Mouse (Mus musculus): Measurements from ENCODE around the gene 2900011O08Rik. TPM values are rescaled to one million over a fixed set of nuclear protein-coding genes. Genes with fewer than 3 reads are reported as not detected.
A peak's percentile ranks its signal among the peaks of the same experiment; 100 is the strongest.

The 2900011O08Rik gene
- polyA plus RNA-seq, 1 experiment from 2014 or later: 5.1 TPM

DNA sequence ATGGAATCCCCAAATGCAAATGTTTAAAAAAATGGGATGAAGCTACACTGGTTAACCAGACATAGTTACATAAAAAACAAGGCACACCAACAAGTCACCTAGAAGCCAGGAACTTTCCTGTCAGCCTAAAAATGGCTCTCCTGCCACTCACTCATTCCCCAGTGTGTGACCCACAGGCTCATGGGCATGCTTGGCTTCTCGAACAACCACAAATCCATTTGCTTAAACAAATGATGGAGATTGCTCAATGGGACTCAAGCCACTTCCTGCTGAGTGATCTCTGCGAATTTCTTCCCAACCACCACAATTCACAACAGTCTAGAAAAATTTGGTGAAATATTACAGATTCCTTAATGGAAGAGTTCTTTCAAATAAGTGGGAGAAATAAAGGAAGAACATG lies 124.5 kb downstream of the 2900011O08Rik start:
- Histone ChIP-seq H3K27me3 (replicated peaks; ENCODE audit: control insufficient read depth, insufficient read depth, low read length) (no peaks in the 10 kb centered on the region), H3K4me2 (ENCODE audit: low read depth, low read length) (no peak overlapping the region), H3K27ac (replicated peaks; ENCODE audit: low read depth, low read length) (no peak overlapping the region), H3K4me1 (ENCODE audit: control insufficient read depth, insufficient read depth, low read length) (no peaks in the 10 kb centered on the region), H3K4me3 (ENCODE audit: low read depth, low read length) (no peak overlapping the region), H3K9me3 (ENCODE audit: control insufficient read depth, low read length) (no peaks in the 10 kb centered on the region), H3K9ac (ENCODE audit: low read depth, low read length) (no peak overlapping the region), H3K36me3 (ENCODE audit: control insufficient read depth, insufficient read depth, low read length) (peaks cover 64% of the 10 kb centered on the region)
- 84% methylated on average over 2 of the region's 2 CpGs for WGBS
- no peak for DNase-seq (ENCODE audit: low spot score)
- no peak for ATAC-seq (ENCODE audit: low read depth)

DNA sequence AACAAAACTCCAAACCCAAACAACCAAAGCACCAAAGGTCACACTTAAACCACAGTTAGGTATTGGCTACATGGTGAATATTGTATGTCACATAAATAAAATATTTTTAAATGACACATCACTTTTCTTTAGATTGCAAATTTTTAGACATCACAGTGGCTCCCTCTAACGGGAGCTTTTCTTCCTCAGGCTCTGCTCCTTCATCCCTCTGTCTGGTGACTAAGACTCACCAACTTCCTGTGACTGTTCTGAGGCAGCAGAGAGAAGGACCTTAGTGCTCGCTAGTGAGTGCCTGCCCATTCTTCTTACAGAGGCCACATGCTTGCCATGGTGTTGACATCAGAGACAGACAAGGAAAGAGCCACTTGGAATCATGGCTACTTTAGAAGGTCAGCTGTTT lies 125.7 kb downstream of the 2900011O08Rik start:
- DNase-seq (ENCODE audit: low spot score) (no peak), ATAC-seq (ENCODE audit: low read depth) (no peak)
- H3K27me3 ChIP-seq (replicated peaks; ENCODE audit: control insufficient read depth, insufficient read depth, low read length): no peaks in the 10 kb centered on the region
- no peak overlapping the region for H3K4me2 ChIP-seq (ENCODE audit: low read depth, low read length)
- H3K4me3 ChIP-seq (ENCODE audit: low read depth, low read length): no peak overlapping the region
- H3K4me1 ChIP-seq (ENCODE audit: control insufficient read depth, insufficient read depth, low read length): no peaks in the 10 kb centered on the region
- H3K9ac ChIP-seq (ENCODE audit: low read depth, low read length): no peak overlapping the region
- WGBS: 78% methylated on average over 2 of the region's 2 CpGs
- no peaks in the 10 kb centered on the region for H3K9me3 ChIP-seq (ENCODE audit: control insufficient read depth, low read length)
- no peak overlapping the region for H3K27ac ChIP-seq (replicated peaks; ENCODE audit: low read depth, low read length)
- peaks cover 76% of the 10 kb centered on the region for H3K36me3 ChIP-seq (ENCODE audit: control insufficient read depth, insufficient read depth, low read length)

DNA sequence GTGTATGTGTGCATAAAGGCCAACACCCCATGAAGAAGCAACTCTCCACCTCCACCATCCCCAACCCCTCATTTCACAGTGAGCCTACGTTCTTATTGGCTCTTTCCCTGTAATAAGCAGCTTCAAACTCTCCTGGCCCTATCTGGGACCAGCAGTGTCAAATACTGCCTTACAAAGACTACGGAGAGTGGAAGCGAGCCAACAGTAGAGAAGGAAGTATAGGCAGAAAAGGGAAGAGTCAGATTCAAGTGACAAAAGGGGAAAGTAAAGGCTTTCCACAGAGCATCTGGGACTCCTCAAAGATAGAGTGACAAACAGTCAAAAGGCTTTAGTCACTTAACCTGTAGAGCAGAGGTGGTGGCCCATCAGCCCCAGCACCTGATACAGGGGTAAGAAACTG lies 126.3 kb downstream of the 2900011O08Rik start:
- Histone ChIP-seq H3K9me3 (ENCODE audit: control insufficient read depth, low read length) (no peaks in the 10 kb centered on the region), H3K36me3 (ENCODE audit: control insufficient read depth, insufficient read depth, low read length) (peaks cover 81% of the 10 kb centered on the region), H3K27ac (replicated peaks; ENCODE audit: low read depth, low read length) (no peak overlapping the region), H3K27me3 (replicated peaks; ENCODE audit: control insufficient read depth, insufficient read depth, low read length) (no peaks in the 10 kb centered on the region), H3K4me2 (ENCODE audit: low read depth, low read length) (no peak overlapping the region), H3K9ac (ENCODE audit: low read depth, low read length) (no peak overlapping the region), H3K4me1 (ENCODE audit: control insufficient read depth, insufficient read depth, low read length) (no peaks in the 10 kb centered on the region), H3K4me3 (ENCODE audit: low read depth, low read length) (no peak overlapping the region)
- no peak for DNase-seq (ENCODE audit: low spot score)
- WGBS: 93% methylated on average over 3 of the region's 3 CpGs
- ATAC-seq (ENCODE audit: low read depth): no peak

DNA sequence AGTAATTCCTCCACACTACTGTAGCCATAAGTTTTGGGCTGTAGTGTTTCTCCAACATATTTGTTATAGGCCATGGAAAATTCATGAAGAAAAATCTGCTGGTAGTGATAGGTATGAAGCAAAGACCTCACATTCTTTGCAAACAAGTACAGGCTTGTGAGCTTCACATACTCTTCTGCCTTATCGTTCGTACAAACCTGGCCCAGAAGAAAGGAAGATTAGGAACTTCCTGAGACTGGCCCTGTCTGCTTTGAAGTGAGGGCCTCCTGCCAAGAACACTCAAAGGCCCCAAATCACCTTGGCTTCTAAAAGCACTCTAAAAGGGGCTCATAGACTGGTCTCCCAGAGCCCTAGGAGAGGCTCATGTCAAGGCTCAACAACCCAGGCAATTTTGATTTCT lies 130.9 kb downstream of the 2900011O08Rik start:
- 67% methylated on average over 2 of the region's 2 CpGs for WGBS
- no peak overlapping the region for H3K4me3 ChIP-seq (ENCODE audit: low read depth, low read length)
- peak; percentile 21 for DNase-seq (ENCODE audit: low spot score)
- H3K27ac ChIP-seq (replicated peaks; ENCODE audit: low read depth, low read length): no peak overlapping the region
- no peak overlapping the region for H3K4me2 ChIP-seq (ENCODE audit: low read depth, low read length)
- no peak overlapping the region for H3K9ac ChIP-seq (ENCODE audit: low read depth, low read length)
- ATAC-seq (ENCODE audit: low read depth): no peak
- peaks cover 76% of the 10 kb centered on the region for H3K36me3 ChIP-seq (ENCODE audit: control insufficient read depth, insufficient read depth, low read length)
- no peaks in the 10 kb centered on the region for H3K4me1 ChIP-seq (ENCODE audit: control insufficient read depth, insufficient read depth, low read length)
- H3K27me3 ChIP-seq (replicated peaks; ENCODE audit: control insufficient read depth, insufficient read depth, low read length): no peaks in the 10 kb centered on the region
- no peaks in the 10 kb centered on the region for H3K9me3 ChIP-seq (ENCODE audit: control insufficient read depth, low read length)

DNA sequence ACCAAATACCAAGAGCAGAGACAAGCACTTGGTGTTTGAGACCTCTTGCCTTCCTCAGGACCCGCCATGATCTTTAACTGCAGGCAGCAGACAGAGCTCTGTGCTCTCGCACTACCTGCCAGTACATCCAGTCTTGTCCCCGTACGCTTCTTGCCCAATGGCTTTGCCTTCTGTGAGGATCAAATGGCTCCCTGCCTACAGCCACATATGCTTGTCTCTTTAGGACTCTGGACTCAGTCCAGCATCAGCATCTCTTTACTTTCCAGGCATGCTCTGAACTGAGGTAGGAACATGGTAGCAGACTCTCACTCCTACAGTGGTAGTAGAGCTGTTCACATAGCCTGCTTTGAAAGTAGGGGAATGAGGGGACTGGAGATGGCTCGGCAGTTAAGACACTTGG lies 134.5 kb downstream of the 2900011O08Rik start:
- DNase-seq (ENCODE audit: low spot score) (no peak), ATAC-seq (ENCODE audit: low read depth) (no peak)
- Histone ChIP-seq H3K27me3 (replicated peaks; ENCODE audit: control insufficient read depth, insufficient read depth, low read length) (no peaks in the 10 kb centered on the region), H3K4me2 (ENCODE audit: low read depth, low read length) (no peak overlapping the region), H3K4me1 (ENCODE audit: control insufficient read depth, insufficient read depth, low read length) (no peaks in the 10 kb centered on the region), H3K9me3 (ENCODE audit: control insufficient read depth, low read length) (no peaks in the 10 kb centered on the region), H3K27ac (replicated peaks; ENCODE audit: low read depth, low read length) (no peak overlapping the region), H3K4me3 (ENCODE audit: low read depth, low read length) (no peak overlapping the region), H3K9ac (ENCODE audit: low read depth, low read length) (no peak overlapping the region), H3K36me3 (ENCODE audit: control insufficient read depth, insufficient read depth, low read length) (peaks cover 81% of the 10 kb centered on the region)
- 88% methylated on average over 5 of the region's 5 CpGs for WGBS

DNA sequence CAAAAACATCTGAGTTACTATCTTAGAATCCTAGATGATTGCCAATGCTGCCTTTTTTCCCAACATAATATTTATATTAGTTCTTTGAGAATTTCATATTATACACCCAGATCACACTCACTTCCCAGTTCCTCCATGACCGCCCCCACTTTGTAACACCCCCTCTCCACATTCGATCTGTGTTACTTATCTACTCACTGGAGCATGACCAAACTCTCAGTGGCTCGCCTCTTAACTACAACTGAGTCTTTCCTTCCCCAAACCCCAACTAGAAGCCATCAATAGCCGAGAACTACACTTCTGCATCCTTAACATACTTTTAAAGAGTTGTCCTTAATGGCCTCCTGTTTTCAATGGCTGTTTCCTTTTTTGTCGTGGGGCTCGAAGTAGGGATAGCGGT lies 135.2 kb downstream of the 2900011O08Rik start:
- H3K36me3 ChIP-seq (ENCODE audit: control insufficient read depth, insufficient read depth, low read length): peaks cover 81% of the 10 kb centered on the region
- DNase-seq (ENCODE audit: low spot score) (no peak), ATAC-seq (ENCODE audit: low read depth) (no peak)
- 96% methylated on average over 7 of the region's 7 CpGs for WGBS
- no peaks in the 10 kb centered on the region for H3K27me3 ChIP-seq (replicated peaks; ENCODE audit: control insufficient read depth, insufficient read depth, low read length)
- H3K27ac ChIP-seq (replicated peaks; ENCODE audit: low read depth, low read length): no peak overlapping the region
- no peak overlapping the region for H3K4me2 ChIP-seq (ENCODE audit: low read depth, low read length)
- H3K4me1 ChIP-seq (ENCODE audit: control insufficient read depth, insufficient read depth, low read length): no peaks in the 10 kb centered on the region
- no peak overlapping the region for H3K4me3 ChIP-seq (ENCODE audit: low read depth, low read length)
- H3K9me3 ChIP-seq (ENCODE audit: control insufficient read depth, low read length): no peaks in the 10 kb centered on the region
- no peak overlapping the region for H3K9ac ChIP-seq (ENCODE audit: low read depth, low read length)

GRCm38 (mm10) chr16:14122586-14122985 lies 136.2 kb downstream of the 2900011O08Rik start:
- Histone ChIP-seq H3K27me3 (replicated peaks; ENCODE audit: control insufficient read depth, insufficient read depth, low read length) (no peaks in the 10 kb centered on the region), H3K27ac (replicated peaks; ENCODE audit: low read depth, low read length) (no peak overlapping the region), H3K9me3 (ENCODE audit: control insufficient read depth, low read length) (no peaks in the 10 kb centered on the region), H3K9ac (ENCODE audit: low read depth, low read length) (no peak overlapping the region), H3K4me1 (ENCODE audit: control insufficient read depth, insufficient read depth, low read length) (no peaks in the 10 kb centered on the region), H3K36me3 (ENCODE audit: control insufficient read depth, insufficient read depth, low read length) (peaks cover 79% of the 10 kb centered on the region), H3K4me2 (ENCODE audit: low read depth, low read length) (no peak overlapping the region), H3K4me3 (ENCODE audit: low read depth, low read length) (no peak overlapping the region)
- no peak for DNase-seq (ENCODE audit: low spot score)
- no peak for ATAC-seq (ENCODE audit: low read depth)

DNA sequence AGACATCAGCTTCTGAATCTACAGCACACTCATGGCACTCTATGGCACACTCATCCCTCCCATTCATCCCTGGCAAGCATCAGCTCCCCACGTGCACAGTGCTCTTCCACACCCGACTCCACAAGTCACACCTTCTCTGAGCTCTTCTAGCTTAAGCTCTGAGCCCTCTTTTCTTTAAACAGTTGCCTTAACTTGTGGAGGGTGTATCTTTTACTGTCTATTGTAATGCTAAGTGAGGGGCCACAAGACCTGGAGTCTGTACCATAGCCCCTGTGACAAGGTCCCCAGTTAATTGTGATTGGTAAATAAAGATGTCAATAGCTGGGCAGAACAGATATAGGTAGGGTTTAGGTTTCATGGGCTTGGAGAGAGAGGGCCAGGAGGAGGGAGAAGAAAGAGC lies 137.5 kb downstream of the 2900011O08Rik start:
- no peak for ATAC-seq (ENCODE audit: low read depth)
- no peak overlapping the region for H3K9ac ChIP-seq (ENCODE audit: low read depth, low read length)
- DNase-seq (ENCODE audit: low spot score): no peak
- WGBS: 77% methylated on average over 2 of the region's 2 CpGs
- H3K4me3 ChIP-seq (ENCODE audit: low read depth, low read length): no peak overlapping the region
- no peaks in the 10 kb centered on the region for H3K27me3 ChIP-seq (replicated peaks; ENCODE audit: control insufficient read depth, insufficient read depth, low read length)
- no peaks in the 10 kb centered on the region for H3K4me1 ChIP-seq (ENCODE audit: control insufficient read depth, insufficient read depth, low read length)
- H3K36me3 ChIP-seq (ENCODE audit: control insufficient read depth, insufficient read depth, low read length): peaks cover 91% of the 10 kb centered on the region
- H3K27ac ChIP-seq (replicated peaks; ENCODE audit: low read depth, low read length): no peak overlapping the region
- no peak overlapping the region for H3K4me2 ChIP-seq (ENCODE audit: low read depth, low read length)
- H3K9me3 ChIP-seq (ENCODE audit: control insufficient read depth, low read length): no peaks in the 10 kb centered on the region

DNA sequence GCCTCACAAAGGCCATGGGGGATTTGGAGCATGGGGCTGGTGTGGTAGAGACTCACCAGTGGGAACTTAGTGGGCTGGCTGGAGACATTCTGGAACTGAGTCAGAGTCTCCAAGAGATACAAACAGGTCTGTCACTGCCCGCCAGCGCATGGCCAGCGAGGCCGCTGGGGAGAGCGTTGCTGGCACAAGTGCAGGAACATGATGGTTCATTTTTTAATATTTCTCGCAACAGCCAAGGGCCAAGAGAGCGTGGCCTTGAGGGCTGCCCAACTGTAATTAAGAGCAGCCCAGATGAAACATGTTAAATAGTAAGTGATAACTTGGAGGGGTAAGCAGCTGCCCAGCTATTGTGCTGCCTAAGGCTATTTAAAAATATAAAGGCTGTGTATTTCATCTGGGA lies 138.3 kb downstream of the 2900011O08Rik start:
- no peak for ATAC-seq (ENCODE audit: low read depth)
- Histone ChIP-seq H3K4me3 (ENCODE audit: low read depth, low read length) (no peak overlapping the region), H3K27me3 (replicated peaks; ENCODE audit: control insufficient read depth, insufficient read depth, low read length) (no peaks in the 10 kb centered on the region), H3K9me3 (ENCODE audit: control insufficient read depth, low read length) (no peaks in the 10 kb centered on the region), H3K27ac (replicated peaks; ENCODE audit: low read depth, low read length) (no peak overlapping the region), H3K9ac (ENCODE audit: low read depth, low read length) (no peak overlapping the region), H3K4me2 (ENCODE audit: low read depth, low read length) (no peak overlapping the region), H3K4me1 (ENCODE audit: control insufficient read depth, insufficient read depth, low read length) (no peaks in the 10 kb centered on the region), H3K36me3 (ENCODE audit: control insufficient read depth, insufficient read depth, low read length) (peaks cover 96% of the 10 kb centered on the region)
- DNase-seq (ENCODE audit: low spot score): no peak
- WGBS: 99% methylated on average over 7 of the region's 7 CpGs

Data from embryonic facial prominence, embryonic 14.5 days (tissue).